7 mouse cellular contexts compared by ENCODE assay signal in the genomic region with DNA sequence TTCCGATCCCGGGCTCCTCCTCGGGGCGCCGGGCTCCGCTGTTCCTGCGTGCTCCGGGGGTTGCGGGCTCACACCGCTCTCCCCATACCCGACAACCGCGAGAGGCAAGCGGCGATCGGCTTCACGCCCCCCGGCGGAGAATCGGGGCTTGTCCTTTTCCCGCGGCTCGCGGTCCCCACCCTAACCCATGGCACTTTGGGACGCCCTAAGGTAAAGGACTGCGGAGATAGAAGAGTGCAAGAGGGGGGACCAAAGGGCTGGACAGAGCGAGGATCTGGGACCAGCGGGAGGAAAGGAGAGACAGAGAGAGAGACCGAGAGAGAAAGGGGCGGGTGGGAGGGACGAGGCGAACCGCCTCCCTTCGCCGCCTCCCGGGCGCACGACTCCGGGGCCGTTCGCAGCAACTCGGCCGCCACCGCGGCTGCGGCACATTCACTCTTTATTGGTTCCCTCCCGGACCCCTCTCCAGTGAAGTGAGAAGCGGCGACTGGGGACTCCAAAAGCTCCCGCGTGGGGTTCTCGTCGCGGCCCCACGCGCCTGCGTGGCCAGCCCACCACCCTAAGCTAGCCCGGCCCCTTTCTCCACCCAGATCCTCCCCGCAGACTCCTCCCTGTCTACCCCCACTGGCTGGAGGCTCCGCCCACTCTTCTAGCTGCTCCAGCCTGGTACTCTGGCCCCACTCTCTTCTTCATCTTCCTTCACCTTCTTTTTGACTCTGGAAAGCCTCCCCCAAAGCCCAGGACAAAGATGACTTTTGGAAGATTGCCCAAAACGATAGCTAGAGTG. TPM values are rescaled to one million over a fixed set of nuclear protein-coding genes. Genes with fewer than 3 reads are reported as not detected.
DNase-seq lines count a peak whose midpoint lies in the region; ATAC-seq and TF ChIP-seq lines count a peak whose summit lies in the region.

TSS of gene Tmtc2 (minus strand) at position 544 of the 787 bp plus-strand sequence.

- no peaks in the 10 kb centered on the region for H3K9me3 ChIP-seq in embryonic facial prominence, embryonic 13.5 days
- H3K9me3 ChIP-seq in limb, embryonic 13.5 days: no peaks in the 10 kb centered on the region
- no peaks in the 10 kb centered on the region for H3K9me3 ChIP-seq in midbrain, embryonic 14.5 days (ENCODE audit: control insufficient read depth, low read length)

- peak within 1 kb of the TSS; percentile 84 for H3K4me3 ChIP-seq in bone marrow macrophage, adult 2 months (ENCODE audit: insufficient read depth, low read length)
- H3K4me3 ChIP-seq in embryonic facial prominence, embryonic 13.5 days: peak within 1 kb of the TSS; percentile 82
- peak within 1 kb of the TSS; percentile 86 for H3K4me3 ChIP-seq in limb, embryonic 13.5 days
- H3K4me3 ChIP-seq in midbrain, embryonic 14.5 days (replicated peaks; ENCODE audit: low read depth, low read length): peak within 1 kb of the TSS; percentile 76
- H3K4me3 ChIP-seq in spleen, adult 2 months (ENCODE audit: extremely low read depth, insufficient read depth, insufficient read length): peak within 1 kb of the TSS; percentile 68

- peak within 1 kb of the TSS; percentile 86 for H3K4me2 ChIP-seq in embryonic facial prominence, embryonic 13.5 days
- H3K4me2 ChIP-seq in limb, embryonic 13.5 days (replicated peaks): peak within 1 kb of the TSS; percentile 88
- peak within 1 kb of the TSS; percentile 55 for H3K4me2 ChIP-seq in midbrain, embryonic 14.5 days (ENCODE audit: low read length)

- TF ChIP-seq POLR2A in bone marrow macrophage, adult 2 months (IDR thresholded peaks at IDR 0.05; ENCODE audit: borderline replicate concordance, low read depth, low read length): no peak
- no peak for TF ChIP-seq POLR2A in spleen, adult 2 months (IDR thresholded peaks at IDR 0.05; ENCODE audit: low read depth, low read length)

- H3K36me3 ChIP-seq in embryonic facial prominence, embryonic 13.5 days: 0 out of 2 replicates have a peak, but pooled peaks cover 3% of the 10 kb centered on the region
- H3K36me3 ChIP-seq in limb, embryonic 13.5 days: peaks cover 5% of the 10 kb centered on the region
- H3K36me3 ChIP-seq in midbrain, embryonic 14.5 days (ENCODE audit: control insufficient read depth, insufficient read depth, low read length): no peaks in the 10 kb centered on the region
- H3K36me3 ChIP-seq in spleen, adult 2 months (ENCODE audit: control insufficient read depth, insufficient read depth, low read length): no peaks in the 10 kb centered on the region

- DNase-seq in heart, adult 8-10 months (ENCODE audit: low spot score): peak; percentile 89
- peak; percentile 75 to 82 for DNase-seq in kidney, adult 8-10 months
- DNase-seq in midbrain, embryonic 14.5 days: peak; percentile 93
- DNase-seq in spleen, adult 2 months (ENCODE audit: low read depth in 1 of 2, low spot score in 2 of 2): peak in 1 of 2 experiments; percentile 43

- H3K27me3 ChIP-seq in embryonic facial prominence, embryonic 13.5 days: no peaks in the 10 kb centered on the region
- peaks cover 8% of the 10 kb centered on the region; the same call in 1 of the 2 replicates for H3K27me3 ChIP-seq in limb, embryonic 13.5 days
- no peaks in the 10 kb centered on the region for H3K27me3 ChIP-seq in midbrain, embryonic 14.5 days (ENCODE audit: control insufficient read depth, insufficient read depth, low read length)
- H3K27me3 ChIP-seq in spleen, adult 2 months (ENCODE audit: control insufficient read depth, insufficient read depth, low read length): peaks cover 2% of the 10 kb centered on the region; the same call in 1 of the 2 replicates

- no peak within 1 kb of the TSS for H3K27ac ChIP-seq in bone marrow macrophage, adult 2 months (ENCODE audit: insufficient read depth, low read depth, low read length)
- H3K27ac ChIP-seq in embryonic facial prominence, embryonic 13.5 days: peak within 1 kb of the TSS; percentile 89
- peak within 1 kb of the TSS; percentile 90 for H3K27ac ChIP-seq in limb, embryonic 13.5 days
- H3K27ac ChIP-seq in midbrain, embryonic 14.5 days (replicated peaks; ENCODE audit: low read depth, low read length): peak within 1 kb of the TSS; percentile 87
- no peak within 1 kb of the TSS; the same call in 1 of the 2 replicates for H3K27ac ChIP-seq in spleen, adult 2 months (ENCODE audit: insufficient read depth, low read length)

- peaks cover 17% of the 10 kb centered on the region for H3K4me1 ChIP-seq in bone marrow macrophage, adult 2 months (ENCODE audit: control insufficient read depth, insufficient read depth, low read length)
- H3K4me1 ChIP-seq in embryonic facial prominence, embryonic 13.5 days: peaks cover 29% of the 10 kb centered on the region
- H3K4me1 ChIP-seq in limb, embryonic 13.5 days: peaks cover 50% of the 10 kb centered on the region
- H3K4me1 ChIP-seq in midbrain, embryonic 14.5 days (ENCODE audit: control insufficient read depth, insufficient read depth, low read length): peaks cover 24% of the 10 kb centered on the region
- peaks cover 7% of the 10 kb centered on the region for H3K4me1 ChIP-seq in spleen, adult 2 months (ENCODE audit: control insufficient read depth, insufficient read depth, insufficient read length)

- under 1% methylated on average over 57 of the region's 61 CpGs for WGBS in embryonic facial prominence, embryonic 13.5 days
- under 1% methylated on average over 47 of the region's 61 CpGs for WGBS in limb, embryonic 13.5 days
- under 1% methylated on average over 44 of the region's 61 CpGs for WGBS in midbrain, embryonic 14.5 days
- whole genome bisulfite sequencing in spleen, adult 2 months: under 1% methylated on average over 52 of the region's 61 CpGs

- H3K9ac ChIP-seq in embryonic facial prominence, embryonic 13.5 days: peak within 1 kb of the TSS; percentile 84
- H3K9ac ChIP-seq in limb, embryonic 13.5 days: peak within 1 kb of the TSS; percentile 89
- H3K9ac ChIP-seq in midbrain, embryonic 14.5 days (replicated peaks; ENCODE audit: low read length): peak within 1 kb of the TSS; percentile 79

- no peak for TF ChIP-seq CTCF in bone marrow macrophage, adult 2 months (IDR thresholded peaks at IDR 0.05; ENCODE audit: low read depth, low read length)
- no peak for TF ChIP-seq CTCF in spleen, adult 2 months (IDR thresholded peaks at IDR 0.05; ENCODE audit: extremely low read depth, insufficient read depth, insufficient read length, insufficient replicate concordance)

- peak; percentile 97 for ATAC-seq in embryonic facial prominence, embryonic 13.5 days (ENCODE audit: insufficient number of reproducible peaks, insufficient read depth, low FRiP score, low TSS enrichment, low read depth)
- peak; percentile 96 for ATAC-seq in limb, embryonic 13.5 days (ENCODE audit: low FRiP score, low read depth)
- ATAC-seq in midbrain, embryonic 14.5 days (ENCODE audit: low FRiP score, low TSS enrichment): peak; percentile 95

RNA-seq across cellular contexts. Expression of gene Tmtc2, which starts in this region (rescaled TPM):
- polyA plus RNA-seq in bone marrow macrophage, adult 2 months (2012; ENCODE audit: insufficient read depth, insufficient read length, missing spikeins): 0.77 and 1.3 TPM in 2 replicates
- 17.0 and 21.1 TPM in 2 replicates for polyA plus RNA-seq in embryonic facial prominence, embryonic 13.5 days (2015; fragmentation: Nextera tagmentation; extraction: Ambion mirVana)
- 1 to 10 TPM; 3.4 to 6.5 (median 4.2) TPM for total RNA-seq in heart, adult 8-10 months (2022)
- 23.3 and 24.2 TPM in 2 replicates for polyA plus RNA-seq in limb, embryonic 13.5 days (2015; fragmentation: Nextera tagmentation; extraction: Ambion mirVana)
- polyA plus RNA-seq in midbrain, embryonic 14.5 days (2014; fragmentation: Nextera tagmentation; extraction: Ambion mirVana): 8.1 and 10.4 TPM in 2 replicates
- polyA plus RNA-seq in spleen, adult 2 months (2012; rRNA removed): 0.36 and 0.55 TPM in 2 replicates

Comparison
In these comparisons a context has a peak if more than half of its experiments do, and no peak if none do; other contexts are left out.
1. H3K27ac ChIP-seq: peak in embryonic facial prominence, embryonic 13.5 days (single experiment), limb, embryonic 13.5 days (single experiment) and midbrain, embryonic 14.5 days (single experiment); none in bone marrow macrophage, adult 2 months (single experiment) and spleen, adult 2 months (single experiment).
2. Peak in every context shown above with its lines, with median percentiles within 50 percentile points of each other: H3K4me3 ChIP-seq, ATAC-seq, H3K4me2 ChIP-seq and H3K9ac ChIP-seq.